Mouse (Mus musculus): ENCODE measurements at regions not wholly inside any gene's neighbourhood (a gene's known extent, or its start where the extent isn't known, plus 50 kb on each side); places are given as distances from the start of the nearest gene placed in this dataset.

DNA sequence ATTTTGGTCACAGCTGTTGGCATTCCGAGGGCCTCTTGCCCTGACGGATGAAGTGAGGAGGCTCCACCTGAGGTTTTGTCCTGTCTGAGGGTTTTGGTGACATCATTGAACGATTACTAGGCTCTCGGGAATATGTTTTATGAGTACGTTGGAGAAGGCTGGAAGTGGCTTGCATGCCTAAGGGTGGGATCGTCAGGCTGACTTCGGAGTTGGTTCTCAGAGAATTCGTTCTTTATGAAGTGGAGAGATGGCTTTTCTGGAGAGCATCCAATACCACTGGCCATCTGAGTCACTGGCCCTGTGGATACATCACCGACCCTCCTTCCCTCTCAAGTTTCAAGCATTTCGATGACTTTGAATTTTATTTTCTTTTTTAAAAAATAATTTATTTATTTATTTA lies 172.0 kb downstream of the Slc38a4 start:
- TF ChIP-seq CTCF (IDR thresholded peaks at IDR 0.05; ENCODE audit: low read depth), result no peak
- Histone ChIP-seq H3K27me3 (ENCODE audit: insufficient read depth, low read length) (no peaks in the 10 kb centered on the region), H3K36me3 (ENCODE audit: insufficient read depth, low read length) (no peaks in the 10 kb centered on the region), H3K27ac (no peak overlapping the region), H3K9ac (ENCODE audit: low read depth, low read length) (no peak overlapping the region), H3K4me1 (replicated peaks; ENCODE audit: insufficient read depth, low read length) (no peaks in the 10 kb centered on the region), H3K4me3 (replicated peaks; ENCODE audit: low read depth, low read length) (no peak overlapping the region), H3K9me3 (replicated peaks; ENCODE audit: low read length) (no peaks in the 10 kb centered on the region), H3K4me2 (ENCODE audit: low read length) (no peak overlapping the region)
- 89% methylated on average over 10 of the region's 10 CpGs for WGBS
- ATAC-seq (replicated peaks; ENCODE audit: low FRiP score, low read depth) (no peak), DNase-seq (ENCODE audit: low spot score) (no peak)

DNA sequence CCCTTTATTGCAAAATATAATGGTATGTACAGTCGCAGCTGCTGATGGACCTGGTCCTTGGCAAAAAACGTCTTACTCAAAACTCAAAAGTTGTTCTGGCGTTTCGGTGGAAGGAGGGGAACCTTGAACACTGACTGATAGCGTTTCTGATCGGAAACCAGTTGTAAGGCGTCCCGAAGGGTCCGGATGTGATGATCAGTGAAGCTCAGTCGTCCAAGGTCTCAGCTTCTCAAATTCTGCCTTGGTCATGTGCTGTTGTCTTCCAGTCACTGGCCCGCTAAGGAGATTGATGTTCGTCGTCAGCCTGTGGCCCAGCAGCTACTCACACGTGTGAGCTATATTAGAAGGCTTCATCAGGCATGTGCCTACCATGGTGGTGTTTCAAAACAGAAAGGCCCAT lies 173.5 kb downstream of the Slc38a4 start:
- Histone ChIP-seq H3K27me3 (ENCODE audit: insufficient read depth, low read length) (no peaks in the 10 kb centered on the region), H3K9ac (ENCODE audit: low read depth, low read length) (no peak overlapping the region), H3K4me3 (replicated peaks; ENCODE audit: low read depth, low read length) (no peak overlapping the region), H3K9me3 (replicated peaks; ENCODE audit: low read length) (no peaks in the 10 kb centered on the region), H3K27ac (no peak overlapping the region), H3K36me3 (ENCODE audit: insufficient read depth, low read length) (no peaks in the 10 kb centered on the region), H3K4me1 (replicated peaks; ENCODE audit: insufficient read depth, low read length) (no peaks in the 10 kb centered on the region), H3K4me2 (ENCODE audit: low read length) (no peak overlapping the region)
- no peak for ATAC-seq (replicated peaks; ENCODE audit: low FRiP score, low read depth)
- WGBS, result 68% methylated on average over 14 of the region's 14 CpGs
- no peak for DNase-seq (ENCODE audit: low spot score)
- TF ChIP-seq CTCF (IDR thresholded peaks at IDR 0.05; ENCODE audit: low read depth), result no peak

DNA sequence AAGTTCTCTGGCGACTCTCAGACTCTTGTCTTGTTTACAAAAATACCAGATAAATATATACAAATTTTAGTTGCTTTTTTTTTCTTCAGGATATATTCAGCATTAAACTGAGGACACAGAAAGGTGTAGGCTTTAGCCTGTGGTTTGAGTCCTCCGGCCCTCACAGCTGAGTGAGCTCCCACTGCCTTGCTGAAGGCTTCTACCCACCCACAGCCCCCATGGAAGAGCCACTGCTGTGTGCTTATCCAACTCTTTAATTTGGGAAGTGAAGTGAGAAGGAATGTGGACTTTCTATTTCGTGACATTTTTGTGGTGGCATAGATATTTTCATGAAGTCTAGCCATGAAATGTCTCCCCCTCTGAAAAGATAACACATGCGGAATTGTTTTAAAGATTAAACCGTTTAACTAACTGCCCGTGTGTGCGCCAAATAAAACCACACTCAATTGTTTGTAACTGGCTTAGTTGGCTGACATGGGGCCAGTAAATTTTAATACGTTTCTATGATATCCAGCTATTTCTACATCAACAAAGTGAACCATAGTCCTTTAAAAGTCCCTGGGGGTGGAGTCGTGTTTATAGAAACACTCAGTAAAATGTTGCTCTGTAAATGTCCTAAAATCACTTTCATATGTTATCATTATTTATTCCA lies 174.1 kb downstream of the Slc38a4 start:
- ATAC-seq (replicated peaks; ENCODE audit: low FRiP score, low read depth), result no peak

DNA sequence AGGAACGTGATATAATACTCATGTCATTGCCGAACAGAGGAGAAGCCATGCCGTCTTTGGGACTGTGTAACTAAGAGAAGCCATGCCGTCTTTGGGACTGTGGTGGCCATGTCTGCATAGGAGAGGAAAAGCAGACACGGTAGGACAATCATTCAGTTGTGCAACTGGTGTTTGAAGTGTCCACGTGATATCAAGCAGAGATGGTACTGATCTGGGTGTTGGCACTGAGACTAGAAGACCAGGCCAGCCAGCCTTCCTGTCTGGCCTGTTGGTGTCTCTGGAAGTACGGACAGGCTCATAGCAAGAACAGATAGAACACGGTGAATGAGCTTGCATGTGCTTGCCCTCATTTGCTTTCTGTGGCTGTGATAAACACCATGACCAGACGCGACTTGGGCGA lies 175.7 kb downstream of the Slc38a4 start:
- no peak for ATAC-seq (replicated peaks; ENCODE audit: low FRiP score, low read depth)

More for the DNA sequence above, 174.1 kb downstream of the Slc38a4 start:
- peak; percentile 69 for DNase-seq (ENCODE audit: low spot score)
- Histone ChIP-seq H3K36me3 (ENCODE audit: insufficient read depth, low read length) (no peaks in the 10 kb centered on the region), H3K4me2 (ENCODE audit: low read length) (no peak overlapping the region), H3K27me3 (ENCODE audit: insufficient read depth, low read length) (no peaks in the 10 kb centered on the region), H3K4me3 (replicated peaks; ENCODE audit: low read depth, low read length) (no peak overlapping the region), H3K9ac (ENCODE audit: low read depth, low read length) (no peak overlapping the region), H3K4me1 (replicated peaks; ENCODE audit: insufficient read depth, low read length) (no peaks in the 10 kb centered on the region), H3K27ac (0 out of 2 replicates have a peak overlapping the region, but pooled peaks have one; percentile 36), H3K9me3 (replicated peaks; ENCODE audit: low read length) (no peaks in the 10 kb centered on the region)
- no peak for TF ChIP-seq CTCF (IDR thresholded peaks at IDR 0.05; ENCODE audit: low read depth)
- WGBS, result 57% methylated on average over 9 of the region's 9 CpGs

DNA sequence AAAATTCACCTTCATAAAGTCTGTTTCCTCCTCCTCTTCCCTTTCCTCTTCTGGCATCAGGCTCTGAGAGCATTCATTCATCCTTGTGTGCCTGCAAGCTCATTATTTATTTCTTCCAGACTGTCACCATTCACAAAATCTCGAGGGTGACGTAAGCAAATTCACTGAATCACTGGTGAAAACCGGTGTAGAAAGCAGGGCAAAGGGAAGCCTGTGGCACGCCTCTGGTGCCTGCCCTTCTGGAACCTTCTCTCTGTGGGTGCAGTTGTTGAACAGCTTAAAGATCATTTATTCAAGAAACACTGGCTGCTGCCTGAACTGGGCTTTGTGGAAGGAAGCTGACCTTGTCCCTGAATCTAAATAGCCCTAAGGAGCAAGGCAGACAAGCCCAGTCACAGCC lies 177.0 kb downstream of the Slc38a4 start:
- no peak for TF ChIP-seq CTCF (IDR thresholded peaks at IDR 0.05; ENCODE audit: low read depth)

More for the DNA sequence above, 175.7 kb downstream of the Slc38a4 start:
- Histone ChIP-seq H3K27ac (no peak overlapping the region), H3K27me3 (ENCODE audit: insufficient read depth, low read length) (no peaks in the 10 kb centered on the region), H3K4me1 (replicated peaks; ENCODE audit: insufficient read depth, low read length) (no peaks in the 10 kb centered on the region), H3K4me2 (ENCODE audit: low read length) (no peak overlapping the region), H3K4me3 (replicated peaks; ENCODE audit: low read depth, low read length) (no peak overlapping the region), H3K9me3 (replicated peaks; ENCODE audit: low read length) (no peaks in the 10 kb centered on the region), H3K36me3 (ENCODE audit: insufficient read depth, low read length) (no peaks in the 10 kb centered on the region), H3K9ac (ENCODE audit: low read depth, low read length) (no peak overlapping the region)
- 94% methylated on average over 11 of the region's 11 CpGs for WGBS
- TF ChIP-seq CTCF (IDR thresholded peaks at IDR 0.05; ENCODE audit: low read depth), result no peak
- DNase-seq (ENCODE audit: low spot score), result no peak

DNA sequence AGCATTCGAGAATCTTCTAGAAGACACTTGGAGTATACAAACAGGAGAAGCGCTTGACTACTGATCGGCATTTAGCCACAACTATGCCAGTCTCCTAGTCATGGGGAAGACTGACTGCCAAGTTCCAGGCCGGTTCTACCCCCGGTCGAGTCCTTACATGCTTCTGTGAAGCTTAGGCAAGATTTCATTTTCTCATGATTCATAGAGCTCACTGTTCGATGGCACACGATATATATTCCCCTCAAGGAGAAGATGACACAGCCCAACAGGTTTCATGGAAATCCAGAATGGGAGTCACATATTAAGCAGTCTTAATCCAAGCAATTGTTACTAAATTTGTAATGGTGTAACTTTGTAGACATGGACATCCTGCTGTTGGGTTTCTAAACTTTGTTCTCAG lies 177.8 kb downstream of the Slc38a4 start:
- Histone ChIP-seq H3K9ac (ENCODE audit: low read depth, low read length) (no peak overlapping the region), H3K4me1 (replicated peaks; ENCODE audit: insufficient read depth, low read length) (no peaks in the 10 kb centered on the region), H3K9me3 (replicated peaks; ENCODE audit: low read length) (no peaks in the 10 kb centered on the region), H3K4me3 (replicated peaks; ENCODE audit: low read depth, low read length) (no peak overlapping the region), H3K27me3 (ENCODE audit: insufficient read depth, low read length) (no peaks in the 10 kb centered on the region), H3K27ac (no peak overlapping the region), H3K4me2 (ENCODE audit: low read length) (no peak overlapping the region), H3K36me3 (ENCODE audit: insufficient read depth, low read length) (no peaks in the 10 kb centered on the region)
- DNase-seq (ENCODE audit: low spot score) (no peak), ATAC-seq (replicated peaks; ENCODE audit: low FRiP score, low read depth) (no peak)
- 95% methylated on average over 8 of the region's 8 CpGs for WGBS
- TF ChIP-seq CTCF (IDR thresholded peaks at IDR 0.05; ENCODE audit: low read depth), result no peak

More for the DNA sequence above, 177.0 kb downstream of the Slc38a4 start:
- H3K36me3 ChIP-seq (ENCODE audit: insufficient read depth, low read length), result no peaks in the 10 kb centered on the region
- 40% methylated on average over 4 of the region's 4 CpGs for WGBS
- H3K4me3 ChIP-seq (replicated peaks; ENCODE audit: low read depth, low read length), result no peak overlapping the region
- H3K27ac ChIP-seq, result no peak overlapping the region
- H3K9me3 ChIP-seq (replicated peaks; ENCODE audit: low read length), result no peaks in the 10 kb centered on the region
- H3K9ac ChIP-seq (ENCODE audit: low read depth, low read length), result no peak overlapping the region
- H3K4me2 ChIP-seq (ENCODE audit: low read length), result no peak overlapping the region
- DNase-seq (ENCODE audit: low spot score) (no peak), ATAC-seq (replicated peaks; ENCODE audit: low FRiP score, low read depth) (no peak; the same call in 1 of the 2 replicates)
- no peaks in the 10 kb centered on the region for H3K27me3 ChIP-seq (ENCODE audit: insufficient read depth, low read length)
- no peaks in the 10 kb centered on the region for H3K4me1 ChIP-seq (replicated peaks; ENCODE audit: insufficient read depth, low read length)

DNA sequence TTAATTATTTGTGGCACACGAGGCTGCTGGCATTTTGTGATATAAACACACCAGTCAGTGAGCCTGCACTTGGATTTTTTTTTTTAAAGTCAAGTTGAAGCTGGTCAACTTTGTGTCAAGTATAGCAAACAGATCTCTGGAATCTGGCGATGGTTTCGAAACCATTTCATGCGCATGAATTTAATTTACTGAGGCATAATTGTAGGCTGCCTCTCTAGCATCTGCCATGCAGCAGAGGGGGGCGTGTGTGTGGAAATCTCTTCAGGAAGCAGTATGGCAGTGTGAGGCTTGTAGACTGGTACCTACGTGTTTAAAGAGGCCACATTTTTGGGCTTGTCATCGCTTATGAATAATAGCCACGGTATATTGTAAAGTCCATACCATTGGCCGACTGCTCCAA lies 177.7 kb upstream of the Slc38a2 start:
- ATAC-seq (replicated peaks; ENCODE audit: low FRiP score, low read depth) (no peak), DNase-seq (ENCODE audit: low spot score) (no peak)
- no peak overlapping the region for H3K27ac ChIP-seq
- no peak overlapping the region for H3K4me2 ChIP-seq (ENCODE audit: low read length)
- H3K4me1 ChIP-seq (replicated peaks; ENCODE audit: insufficient read depth, low read length), result no peaks in the 10 kb centered on the region
- WGBS, result 83% methylated on average over 9 of the region's 9 CpGs
- no peak overlapping the region for H3K4me3 ChIP-seq (replicated peaks; ENCODE audit: low read depth, low read length)
- H3K9ac ChIP-seq (ENCODE audit: low read depth, low read length), result no peak overlapping the region
- H3K36me3 ChIP-seq (ENCODE audit: insufficient read depth, low read length), result no peaks in the 10 kb centered on the region
- TF ChIP-seq CTCF (IDR thresholded peaks at IDR 0.05; ENCODE audit: low read depth), result no peak
- H3K27me3 ChIP-seq (ENCODE audit: insufficient read depth, low read length), result no peaks in the 10 kb centered on the region
- no peaks in the 10 kb centered on the region for H3K9me3 ChIP-seq (replicated peaks; ENCODE audit: low read length)
